Mouse (Mus musculus) leukemia stem cell, adult 10-12 weeks (primary cell): Measurements from ENCODE around the gene Rnf207. TPM values are rescaled to one million over a fixed set of nuclear protein-coding genes. Genes with fewer than 3 reads are reported as not detected.

Source experiments
- polyA plus RNA-seq: library from polyadenylated mRNA; stranded (reverse); fragments of >175 nt; gene quantifications from 2 replicates; pipeline ENCODE4 v1.2.3, GENCODE M21; 2012; ENCODE audit warnings: low replicate concordance

The Rnf207 gene
- polyA plus RNA-seq: 0.23 TPM in 1 of 2 replicates, not detected in the other

DNA sequence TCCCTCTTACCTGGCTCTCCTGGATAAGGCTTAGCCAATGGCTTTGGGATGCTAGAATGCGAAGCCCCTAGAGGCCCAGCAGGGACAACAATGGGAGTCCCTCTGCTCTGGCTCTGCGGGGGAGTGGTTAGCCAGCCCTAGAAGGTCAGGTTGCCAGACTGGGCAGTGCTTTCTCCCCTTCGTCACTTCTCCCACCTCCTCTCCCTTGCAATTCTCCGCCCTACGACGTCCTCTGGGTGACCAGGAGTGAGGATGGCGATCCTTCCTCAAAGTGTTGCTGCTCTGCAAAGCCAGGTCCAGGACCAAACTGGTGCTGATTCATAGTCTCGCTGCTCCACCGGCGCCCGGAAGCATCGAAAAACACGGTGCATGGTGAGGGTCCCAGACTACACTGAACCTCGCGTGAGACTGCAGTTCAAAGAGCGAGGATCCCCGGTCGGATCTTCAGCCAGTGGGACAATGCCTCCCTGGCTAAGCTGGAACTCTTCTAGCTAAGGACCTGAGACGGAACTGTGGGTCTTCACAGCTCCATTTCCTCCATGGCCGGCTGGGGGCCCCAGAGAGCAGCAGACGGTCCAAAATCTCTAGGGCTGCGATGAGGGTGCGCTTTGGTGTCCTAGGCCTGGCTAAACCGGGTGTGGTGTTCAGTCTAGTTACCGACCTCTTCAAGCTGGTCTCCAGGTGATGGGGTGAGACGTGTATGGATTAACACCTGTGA, at the start of gene Rnf207:
Gene Rnf207, minus strand, starts transcription at position 477 of the 718 bp plus-strand sequence.

DNA sequence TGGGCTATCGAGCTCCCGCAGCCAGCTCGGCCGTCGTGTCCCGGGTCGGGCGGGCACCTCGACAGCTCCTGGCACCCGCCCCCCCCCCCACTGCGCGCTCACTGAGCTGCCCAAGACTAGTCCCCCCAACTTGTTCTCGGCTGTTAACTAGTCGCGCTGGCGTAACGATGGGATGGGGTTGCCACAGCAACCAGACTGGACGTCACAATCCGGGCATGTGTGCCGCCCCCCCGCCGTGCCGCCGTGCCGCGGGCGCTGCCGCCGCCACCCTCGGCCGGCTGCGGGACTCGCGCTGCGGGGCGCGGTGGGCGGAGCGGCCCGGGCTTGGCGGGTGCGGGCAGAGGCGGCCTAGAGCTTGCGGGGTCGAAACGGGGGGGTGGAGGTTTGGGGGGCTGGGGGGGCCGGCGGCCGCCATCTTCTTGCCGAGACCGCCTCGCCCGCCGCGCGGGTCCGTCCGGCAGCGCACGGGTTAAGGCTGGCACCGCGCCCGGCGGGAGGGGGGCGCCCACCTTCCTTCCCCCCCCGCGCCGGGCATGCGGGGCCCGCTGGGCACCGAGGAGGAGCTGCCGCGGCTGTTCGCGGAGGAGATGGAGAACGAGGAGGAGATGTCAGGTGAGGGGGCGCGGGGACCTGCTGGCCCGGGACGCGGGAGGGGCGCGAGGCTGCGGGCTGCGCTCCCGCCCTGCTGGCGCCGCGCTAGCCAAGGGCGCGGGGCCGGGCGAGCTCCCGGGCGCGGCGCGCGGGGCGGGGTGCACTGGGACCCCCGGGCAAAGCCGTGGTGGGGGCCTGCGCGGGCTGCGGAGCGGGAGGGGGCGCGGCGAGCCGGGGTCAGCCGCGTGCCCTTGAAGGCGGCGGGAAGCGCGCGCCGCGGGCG, 19.9 kb upstream of the Rnf207 start, which contains the start of gene Chd5:
Gene Chd5, plus strand, starts transcription at position 233 of the 874 bp plus-strand sequence.

DNA sequence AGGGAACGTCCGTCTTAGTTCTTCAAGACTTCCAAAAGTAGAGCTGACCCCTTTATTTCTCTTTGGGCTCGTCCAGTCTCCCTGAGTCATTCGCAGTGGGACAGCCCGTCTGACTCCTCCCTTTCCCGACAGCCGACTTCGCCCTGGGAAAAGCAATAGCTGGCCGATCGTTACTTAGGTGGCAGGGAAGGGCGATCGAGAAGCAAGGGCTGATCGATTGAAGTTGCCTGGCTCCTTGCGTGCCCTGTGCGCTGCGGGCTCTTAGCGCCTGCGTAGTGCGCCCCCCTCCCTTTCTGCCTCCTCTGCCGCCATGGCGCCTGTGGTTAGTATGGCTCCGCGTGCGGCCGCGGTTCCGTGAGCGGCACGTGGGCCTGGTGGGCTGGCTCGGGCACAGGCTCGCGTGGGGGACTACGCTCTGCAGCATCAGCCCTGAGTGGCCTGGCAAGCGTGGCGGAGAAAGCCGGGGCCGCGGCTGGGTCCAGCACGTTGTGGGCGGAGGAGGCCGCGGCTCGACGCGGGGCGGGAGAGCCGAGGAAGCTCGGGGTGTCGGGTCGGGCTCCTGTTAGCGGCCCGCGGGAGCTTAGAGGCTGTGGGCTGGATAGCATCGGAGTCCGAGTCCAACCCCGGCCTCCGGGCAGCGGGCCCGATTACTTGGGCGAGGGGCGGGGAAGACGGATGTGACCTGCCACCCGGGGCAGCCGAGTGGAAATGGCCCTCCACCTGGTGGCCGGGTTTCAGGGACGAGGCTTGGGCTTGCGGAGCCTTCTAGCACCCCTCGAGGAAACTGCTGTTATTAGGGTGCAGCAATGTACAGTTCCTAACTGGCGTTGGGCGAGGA, 7.0 kb upstream of the Rnf207 start, which contains the start of gene Rpl22:
Gene Rpl22, plus strand, starts transcription at position 169 of the 838 bp plus-strand sequence.

DNA sequence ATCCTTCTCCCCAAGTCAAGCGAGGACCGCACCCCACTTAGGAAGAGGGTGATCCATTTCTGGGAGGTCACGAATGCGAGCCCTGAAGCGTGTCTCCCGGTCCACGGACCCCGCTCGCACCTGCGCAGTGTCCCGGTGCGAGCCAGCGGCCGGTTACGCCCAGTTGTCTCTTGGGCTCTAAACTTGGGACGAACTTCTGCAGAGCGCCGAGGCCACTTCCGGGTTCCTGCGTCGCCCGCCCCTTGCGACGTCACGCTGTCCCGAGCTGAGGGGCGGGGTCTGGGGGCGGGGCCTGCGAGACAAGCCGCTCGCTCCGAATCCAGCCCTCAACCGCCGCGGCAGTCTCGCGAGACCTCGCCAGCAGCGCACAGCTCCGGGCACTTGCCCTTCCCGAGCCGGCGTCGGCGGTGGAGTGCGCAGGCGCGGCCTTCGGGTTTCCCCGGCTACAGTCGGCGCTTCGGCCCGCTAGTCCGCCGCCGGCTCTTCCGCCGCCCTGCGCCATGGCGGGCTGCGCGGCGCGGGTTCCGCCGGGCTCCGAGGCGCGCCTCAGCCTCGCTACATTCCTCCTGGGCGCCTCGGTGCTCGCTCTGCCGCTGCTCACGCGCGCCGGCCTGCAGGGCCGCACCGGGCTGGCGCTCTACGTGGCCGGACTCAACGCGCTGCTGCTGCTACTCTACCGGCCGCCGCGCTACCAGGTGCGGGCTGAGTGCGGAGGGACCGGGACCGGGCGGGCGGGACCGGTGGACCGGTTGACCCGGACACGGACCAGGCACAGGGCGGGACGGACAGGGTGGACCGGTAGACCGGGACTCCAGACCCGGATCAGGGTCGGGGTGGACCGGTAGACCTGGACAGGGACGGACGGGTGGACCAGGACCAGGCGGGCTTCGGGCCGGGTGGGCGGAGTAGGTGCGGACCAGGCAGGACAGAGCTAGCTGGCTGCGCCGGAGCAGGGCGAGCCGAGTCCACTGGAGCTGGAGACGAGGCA, 21.6 kb downstream of the Rnf207 start, which contains the start of gene Icmt:
Gene Icmt, plus strand, starts transcription at position 354 of the 988 bp plus-strand sequence.

GRCm38 (mm10) chr4:152291562-152291961, 27.2 kb downstream of the Rnf207 start, which contains the start of gene Hes3:
Gene Hes3, minus strand, starts transcription at chr4:152291662.

GRCm38 (mm10) chr4:152273621-152274236, 45.1 kb downstream of the Rnf207 start, which contains the start of gene Gpr153:
Gene Gpr153, plus strand, starts transcription at chr4:152274232.

Other genes with a start within 250 kb of the Rnf207 start
- 42.2 and 57.4 TPM in 2 replicates for gene Plekhg5, start 246.5 kb downstream of the Rnf207 start, polyA plus RNA-seq
- 2.3 and 5.3 TPM in 2 replicates for gene Tnfrsf25, start 203.1 kb downstream of the Rnf207 start, polyA plus RNA-seq
- 98.7 and 167 TPM in 2 replicates for gene Espn, start 166.6 kb downstream of the Rnf207 start, polyA plus RNA-seq
- 0.62 TPM in 1 of 2 replicates, not detected in the other for gene Hes2, start 160.1 kb downstream of the Rnf207 start, polyA plus RNA-seq
- gene Acot7, start 140.9 kb downstream of the Rnf207 start, polyA plus RNA-seq: 6.4 and 15.0 TPM in 2 replicates
- 0.48 TPM in 1 of 2 replicates, not detected in the other for gene Gpr153, start 44.8 kb downstream of the Rnf207 start, polyA plus RNA-seq
- gene Hes3, start 27.3 kb downstream of the Rnf207 start, polyA plus RNA-seq: 0.22 and 0.50 TPM in 2 replicates
- 17.2 and 31.3 TPM in 2 replicates for gene Icmt, start 21.8 kb downstream of the Rnf207 start, polyA plus RNA-seq
- gene Rpl22, start 6.7 kb upstream of the Rnf207 start, polyA plus RNA-seq: 12.8 and 43.2 TPM in 2 replicates
- gene Chd5, start 19.7 kb upstream of the Rnf207 start, polyA plus RNA-seq: 0.09 TPM in 1 of 2 replicates, not detected in the other
- 0.46 and 0.48 TPM in 2 replicates for gene Nphp4, start 157.7 kb upstream of the Rnf207 start, polyA plus RNA-seq
- 25.6 and 47.6 TPM in 2 replicates for gene Kcnab2, start 158.9 kb upstream of the Rnf207 start, polyA plus RNA-seq